Mouse (Mus musculus) kidney, embryonic 15.5 days (tissue): ENCODE results near the gene Fam171a2. TPM values are rescaled to one million over a fixed set of nuclear protein-coding genes. Genes with fewer than 3 reads are reported as not detected.
"Not testable (repeated sequence)": the region's sequence is repeated elsewhere in the genome, so short reads cannot be mapped to it uniquely, and the experiment has no call there.

Source experiments
- ATAC-seq: fragments of 200-750 bp; cut with Nextera tagmentation; replicated peaks from 2 replicates; pipeline ENCODE4 v1.8.0; 2017; ENCODE audit warnings: moderate TSS enrichment; ENCODE audit not compliant: low FRiP score
- H3K27ac ChIP-seq: fragments of 300-500 bp; sonication (generic); 2 replicates; pipeline ENCODE4 v1.5.1; 2015; ENCODE audit warnings: mild to moderate bottlenecking, inconsistent platforms
- H3K27me3 ChIP-seq: fragments of 300-500 bp; sonication (generic); 2 replicates; pipeline ENCODE4 v1.6.1; 2015; ENCODE audit warnings: inconsistent platforms
- H3K36me3 ChIP-seq: fragments of 300-500 bp; sonication (generic); 2 replicates; pipeline ENCODE4 v1.6.1; 2015; ENCODE audit warnings: inconsistent platforms
- H3K4me1 ChIP-seq: fragments of 300-500 bp; sonication (generic); 2 replicates; pipeline ENCODE4 v1.6.1; 2015; ENCODE audit warnings: inconsistent platforms
- H3K4me2 ChIP-seq: fragments of 300-500 bp; sonication (generic); 2 replicates; pipeline ENCODE4 v1.6.1; 2015; ENCODE audit warnings: moderate library complexity, mild to moderate bottlenecking, inconsistent platforms
- H3K4me3 ChIP-seq: fragments of 300-500 bp; sonication (generic); replicated peaks from 2 replicates; pipeline ENCODE4 v1.5.1; 2015; ENCODE audit warnings: mild to moderate bottlenecking, inconsistent platforms
- H3K9ac ChIP-seq: fragments of 300-500 bp; sonication (generic); 2 replicates; pipeline ENCODE4 v1.6.1; 2015; ENCODE audit warnings: mild to moderate bottlenecking, inconsistent platforms
- H3K9me3 ChIP-seq: fragments of 300-500 bp; sonication (generic); replicated peaks from 2 replicates; pipeline ENCODE4 v1.6.1; 2016; ENCODE audit warnings: inconsistent platforms
- WGBS: fragments of 180-500 bp; shearing (Covaris S2); methylation state at CpG from one replicate; pipeline ENCODE4 v1.1.7; 2015; ENCODE audit warnings: mixed read lengths; 5-methylcytosine and 5-hydroxymethylcytosine counted together
- microRNA-seq: library from miRNA; unstranded; fragments of <30 nt; microRNA quantifications from one replicate; pipeline ENCODE4, GENCODE M21; 2016
- polyA plus RNA-seq: library from polyadenylated mRNA; unstranded; fragments of >200 nt; fragmentation: Nextera tagmentation; extraction: Ambion mirVana; gene quantifications from 2 replicates; pipeline ENCODE4 v1.2.1, GENCODE M21; 2015

Gene Fam171a2
- polyA plus RNA-seq, 1 experiment from 2014 or later, result 7.1 TPM

DNA sequence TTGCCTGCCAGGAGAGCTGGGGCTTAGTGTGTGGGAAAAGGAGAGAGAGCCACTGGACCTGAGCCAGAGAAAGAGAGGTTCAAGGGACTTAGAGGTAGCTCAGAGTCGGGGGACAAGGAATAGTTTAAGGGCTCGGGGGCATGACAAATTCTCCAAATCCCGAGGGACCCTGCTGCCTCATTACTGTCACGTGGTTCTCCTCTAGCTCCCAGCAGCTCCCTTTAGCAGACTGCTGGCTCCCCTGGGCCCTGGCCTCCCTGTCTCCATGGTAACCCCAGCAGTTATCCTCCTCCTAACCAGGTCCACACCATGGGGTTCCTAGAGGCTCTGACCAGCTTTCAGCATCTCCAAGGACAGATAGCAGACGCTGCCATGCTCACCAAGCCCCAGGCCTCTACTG is 52.2 kb downstream of the Fam171a2 start:
- Histone ChIP-seq H3K9me3 (no peaks in the 10 kb centered on the region), H3K27ac (no peak overlapping the region), H3K9ac (no peak overlapping the region), H3K27me3 (peaks cover 70% of the 10 kb centered on the region), H3K4me1 (peaks cover 45% of the 10 kb centered on the region), H3K36me3 (no peaks in the 10 kb centered on the region), H3K4me3 (no peak overlapping the region), H3K4me2 (no peak overlapping the region)
- WGBS, result 5% methylated on average over 5 of the region's 5 CpGs
- ATAC-seq, result no peak

- H3K9ac ChIP-seq, result no peak overlapping the region
- H3K4me1 ChIP-seq, result peaks cover 38% of the 10 kb centered on the region
- no peaks in the 10 kb centered on the region for H3K36me3 ChIP-seq
- H3K27ac ChIP-seq, result no peak overlapping the region
- 82% methylated on average over 9 of the region's 9 CpGs for WGBS
- H3K27me3 ChIP-seq, result peaks cover 63% of the 10 kb centered on the region
- H3K4me3 ChIP-seq, result no peak overlapping the region
- H3K4me2 ChIP-seq, result peak overlapping the region; percentile 95
- no peaks in the 10 kb centered on the region for H3K9me3 ChIP-seq
- no peak for ATAC-seq
Measured at GRCm38 (mm10) chr11:102394421-102395124, 52.9 kb downstream of the Fam171a2 start.

DNA sequence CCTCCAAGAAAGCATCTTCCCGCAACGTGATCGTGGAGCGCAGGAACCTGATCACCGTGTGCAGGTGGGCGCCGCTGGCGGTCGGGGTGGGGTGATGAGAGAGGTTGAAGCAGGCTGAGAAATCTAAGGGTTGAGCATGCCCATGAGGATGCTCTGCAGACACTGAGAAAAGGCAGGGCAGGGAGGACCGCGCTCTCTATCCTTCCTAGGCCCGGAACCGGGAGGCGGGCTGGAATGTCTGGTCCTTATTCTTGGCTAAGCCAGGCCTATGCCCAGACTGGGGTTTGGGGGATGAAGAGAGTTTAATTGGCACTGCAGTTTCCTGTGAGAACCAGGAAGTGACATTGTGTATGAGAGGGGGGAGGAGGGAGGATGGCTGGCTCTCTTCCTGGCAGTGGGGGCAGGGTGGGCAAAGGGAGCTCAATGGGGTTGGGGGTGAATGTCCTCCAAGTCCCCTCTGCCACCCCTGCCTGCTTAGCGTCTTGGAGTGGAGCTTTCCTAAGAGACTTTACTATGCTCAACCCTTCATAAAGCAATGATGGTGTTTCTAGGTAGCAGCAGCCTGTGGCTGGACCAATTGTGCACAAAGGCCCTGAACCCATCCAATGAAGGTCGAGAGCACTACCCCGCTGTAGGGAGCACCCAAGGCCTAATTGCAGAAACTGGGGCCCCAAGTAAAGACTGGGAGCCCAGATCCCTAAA is 53.6 kb downstream of the Fam171a2 start:
- H3K27ac ChIP-seq, result peak overlapping the region; percentile 27; the same call in 1 of the 2 replicates
- 8% methylated on average over 17 of the region's 17 CpGs for WGBS

DNA sequence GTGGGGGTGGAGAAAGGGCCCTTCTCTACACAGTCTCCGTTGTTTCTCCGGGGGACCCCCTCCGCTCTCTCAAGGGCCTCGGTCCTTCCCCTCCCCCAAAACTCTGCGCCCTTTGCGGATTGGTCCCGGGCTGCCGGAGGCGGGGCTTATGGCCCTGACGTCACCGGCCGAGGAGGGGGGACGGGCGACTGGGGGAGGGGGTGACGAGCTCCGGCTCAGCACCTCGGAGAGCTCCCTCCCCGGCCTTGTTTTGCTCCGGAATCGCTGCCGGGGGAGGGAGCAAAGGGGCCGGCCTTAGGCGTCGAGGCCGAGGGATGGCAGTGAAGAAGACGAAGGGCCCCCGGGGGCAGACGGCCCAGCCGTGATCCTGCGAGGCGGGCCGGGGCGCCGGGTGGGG is 54.2 kb downstream of the Fam171a2 start, which contains the start of gene Rundc3a:
Rundc3a (plus strand) TSS at position 166 of the 397 bp plus-strand sequence.
- peak within 1 kb of the TSS; percentile 27; the same call in 1 of the 2 replicates for H3K27ac ChIP-seq
- no peaks in the 10 kb centered on the region for H3K36me3 ChIP-seq
- peaks cover 50% of the 10 kb centered on the region for H3K27me3 ChIP-seq
- peak within 1 kb of the TSS; percentile 36; the same call in 1 of the 2 replicates for H3K9ac ChIP-seq
- WGBS, result under 1% methylated on average over 34 of the region's 34 CpGs
- H3K9me3 ChIP-seq, result no peaks in the 10 kb centered on the region
- H3K4me2 ChIP-seq, result peak within 1 kb of the TSS; percentile 95
- H3K4me3 ChIP-seq, result peak within 1 kb of the TSS; percentile 47
- ATAC-seq, result peak; percentile 83
- peaks cover 25% of the 10 kb centered on the region for H3K4me1 ChIP-seq

More for the DNA sequence above, 53.6 kb downstream of the Fam171a2 start:
- Histone ChIP-seq H3K4me2 (peak overlapping the region; percentile 95), H3K27me3 (peaks cover 56% of the 10 kb centered on the region), H3K36me3 (no peaks in the 10 kb centered on the region), H3K9ac (peak overlapping the region; percentile 36; the same call in 1 of the 2 replicates), H3K4me1 (peaks cover 31% of the 10 kb centered on the region), H3K4me3 (peak overlapping the region; percentile 47), H3K9me3 (no peaks in the 10 kb centered on the region)
- no peak; the same call in none of the 2 replicates for ATAC-seq

DNA sequence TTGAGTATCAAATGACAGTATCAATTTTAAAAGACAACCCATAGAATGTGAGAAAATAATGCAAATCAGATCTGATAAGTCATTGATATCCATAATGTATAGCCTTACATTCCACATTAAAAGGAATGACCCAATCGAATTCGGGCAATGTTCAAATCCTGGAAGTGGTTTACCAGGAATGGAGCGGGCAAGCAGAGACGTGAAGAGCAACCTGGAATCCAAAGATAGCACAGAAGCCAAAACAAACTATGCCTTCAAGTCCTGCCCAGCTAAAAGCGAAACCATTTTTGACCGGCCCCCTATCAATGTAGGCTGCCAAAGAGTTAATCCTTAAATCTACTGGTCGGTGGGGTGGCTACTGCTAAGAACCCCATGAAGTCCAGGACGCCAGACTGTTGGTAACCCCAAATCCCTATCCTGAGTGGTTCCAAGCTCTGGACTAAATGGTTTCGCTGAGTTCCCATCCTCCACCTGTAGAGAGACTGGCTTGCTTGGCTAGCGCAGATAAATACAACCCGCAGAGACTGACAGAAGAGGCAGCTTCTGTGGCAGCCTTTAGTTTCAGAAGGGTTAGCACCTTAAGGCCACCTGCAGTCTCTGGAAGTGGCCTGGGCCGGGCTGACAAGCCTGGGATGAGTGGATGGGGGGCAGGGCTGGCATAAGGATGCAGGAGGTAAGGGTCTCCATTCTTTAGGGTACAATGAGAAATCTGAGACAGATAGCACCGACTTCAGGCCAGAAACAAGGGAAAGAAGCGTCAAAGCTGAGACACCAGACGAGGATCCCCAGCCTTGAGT is 54.8 kb downstream of the Fam171a2 start:
- Histone ChIP-seq H3K9ac (no peak overlapping the region), H3K4me3 (peak overlapping the region; percentile 47), H3K4me2 (peak overlapping the region; percentile 95), H3K36me3 (no peaks in the 10 kb centered on the region), H3K9me3 (no peaks in the 10 kb centered on the region), H3K27ac (no peak overlapping the region), H3K4me1 (peaks cover 25% of the 10 kb centered on the region), H3K27me3 (peaks cover 44% of the 10 kb centered on the region)
- 22% methylated on average over 15 of the region's 15 CpGs for WGBS
- ATAC-seq, result peak; percentile 45; the same call in 1 of the 2 replicates

GRCm38 (mm10) chr11:102389436-102389835 is 58.0 kb downstream of the Fam171a2 start:
- Histone ChIP-seq H3K27me3 (peaks cover 16% of the 10 kb centered on the region), H3K4me1 (peaks cover 21% of the 10 kb centered on the region)
- not testable (repeated sequence) for ATAC-seq, H3K36me3 ChIP-seq, H3K4me3 ChIP-seq, H3K4me2 ChIP-seq, H3K9ac ChIP-seq, H3K9me3 ChIP-seq, H3K27ac ChIP-seq
- WGBS, result 83% methylated on average over 4 of the region's 5 CpGs

Small RNA genes within 50 kb of the gene (microRNA-seq; reads per million reads assigned to microRNA genes)
- not detected for gene Mir6930

Other genes starting within 250 kb of the Fam171a2 start
- gene Hdac5, start 217.5 kb downstream of the Fam171a2 start, polyA plus RNA-seq, result 47.4 and 48.4 TPM in 2 replicates
- 18.1 and 22.2 TPM in 2 replicates for gene BC030867, start 198.8 kb downstream of the Fam171a2 start, polyA plus RNA-seq
- gene Asb16, start 178.9 kb downstream of the Fam171a2 start, polyA plus RNA-seq, result 0.10 and 0.13 TPM in 2 replicates
- gene Tmub2, start 162.8 kb downstream of the Fam171a2 start, polyA plus RNA-seq, result 48.9 and 57.9 TPM in 2 replicates
- gene Atxn7l3, start 151.1 kb downstream of the Fam171a2 start, polyA plus RNA-seq, result 12.3 and 14.0 TPM in 2 replicates
- 95.3 and 100 TPM in 2 replicates for gene Ubtf, start 127.9 kb downstream of the Fam171a2 start, polyA plus RNA-seq
- 12.8 and 20.2 TPM in 2 replicates for gene Slc4a1, start 81.5 kb downstream of the Fam171a2 start, polyA plus RNA-seq
- gene Rundc3a, start 54.3 kb downstream of the Fam171a2 start, polyA plus RNA-seq, result 2.5 and 4.9 TPM in 2 replicates
- gene Slc25a39, start 39.7 kb downstream of the Fam171a2 start, polyA plus RNA-seq, result 271 and 298 TPM in 2 replicates
- 151 and 172 TPM in 2 replicates for gene Grn, start 17.4 kb downstream of the Fam171a2 start, polyA plus RNA-seq
- 8.2 and 11.0 TPM in 2 replicates for gene Itga2b, start 22.4 kb upstream of the Fam171a2 start, polyA plus RNA-seq
- gene Gpatch8, start 108.7 kb upstream of the Fam171a2 start, polyA plus RNA-seq, result 57.4 and 62.1 TPM in 2 replicates
- 8.5 and 8.7 TPM in 2 replicates for gene Gm11627, start 131.8 kb upstream of the Fam171a2 start, polyA plus RNA-seq
- gene Fzd2, start 156.7 kb upstream of the Fam171a2 start, polyA plus RNA-seq, result 28.5 and 34.0 TPM in 2 replicates
- 0.49 and 0.50 TPM in 2 replicates for gene Meioc, start 216.0 kb upstream of the Fam171a2 start, polyA plus RNA-seq